Mouse (Mus musculus) midbrain, embryonic 14.5 days (tissue): ENCODE data around the gene AL731706.2. TPM values are rescaled to one million over a fixed set of nuclear protein-coding genes. Genes with fewer than 3 reads are reported as not detected.
"Not testable (repeated sequence)": the region's sequence is repeated elsewhere in the genome, so short reads cannot be mapped to it uniquely, and the experiment has no call there.

Experiments
- ATAC-seq: fragments of 200-750 bp; cut with Nextera tagmentation; 2 replicates; pipeline ENCODE4 v1.8.0; 2017; ENCODE audit warnings: moderate number of reproducible peaks, moderate library complexity; ENCODE audit not compliant: low FRiP score, low TSS enrichment
- DNase-seq: peaks from one replicate; pipeline ENCODE4 v3.0.0-alpha.2; 2015
- H3K27ac ChIP-seq: fragments of 300-500 bp; sonication (generic); replicated peaks from 2 replicates; pipeline ENCODE4 v1.5.1; 2014; ENCODE audit warnings: mild to moderate bottlenecking, low read depth, low read length, moderate library complexity
- H3K27me3 ChIP-seq: fragments of 300-500 bp; sonication (generic); 2 replicates; pipeline ENCODE4 v1.6.1; 2014; ENCODE audit warnings: low read length, control low read depth, mixed read lengths; ENCODE audit not compliant: control insufficient read depth, insufficient read depth
- H3K36me3 ChIP-seq: fragments of 300-500 bp; sonication (generic); 2 replicates; pipeline ENCODE4 v1.6.1; 2014; ENCODE audit warnings: low read length, control low read depth; ENCODE audit not compliant: control insufficient read depth, insufficient read depth
- H3K4me1 ChIP-seq: fragments of 300-500 bp; sonication (generic); 2 replicates; pipeline ENCODE4 v1.6.1; 2014; ENCODE audit warnings: mild to moderate bottlenecking, antibody characterized with exemption, low read length, control low read depth; ENCODE audit not compliant: control insufficient read depth, insufficient read depth
- H3K4me2 ChIP-seq: fragments of 300-500 bp; sonication (generic); 2 replicates; pipeline ENCODE4 v1.6.1; 2014; ENCODE audit warnings: mild to moderate bottlenecking, low read length, moderate library complexity
- H3K4me3 ChIP-seq: fragments of 300-500 bp; sonication (generic); replicated peaks from 2 replicates; pipeline ENCODE4 v1.5.1; 2014; ENCODE audit warnings: low read depth, low read length
- H3K9ac ChIP-seq: fragments of 300-500 bp; sonication (generic); replicated peaks from 2 replicates; pipeline ENCODE4 v1.6.1; 2014; ENCODE audit warnings: mild to moderate bottlenecking, low read length, moderate library complexity
- H3K9me3 ChIP-seq: fragments of 300-500 bp; sonication (generic); 2 replicates; pipeline ENCODE4 v1.6.1; 2016; ENCODE audit warnings: low read length, control low read depth, mixed read lengths; ENCODE audit not compliant: control insufficient read depth
- WGBS: fragments of 180-500 bp; shearing (Covaris S2); extraction: QIAGEN DNeasy Blood & Tissue Kit; methylation state at CpG from one replicate; pipeline ENCODE4 v1.1.7; 2014; 5-methylcytosine and 5-hydroxymethylcytosine counted together
- polyA plus RNA-seq: library from polyadenylated mRNA; unstranded; fragments of >200 nt; fragmentation: Nextera tagmentation; extraction: Ambion mirVana; gene quantifications from 2 replicates; pipeline ENCODE4 v1.2.1, GENCODE M21; 2014

AL731706.2 gene
- polyA plus RNA-seq, 1 experiment from 2014 or later: 20.3 TPM

GRCm38 (mm10) chr2:136896131-136896530, 10.7 kb upstream of the AL731706.2 start:
- ATAC-seq (no peak), DNase-seq (no peak)
- H3K27me3 ChIP-seq: no peaks in the 10 kb centered on the region
- no peaks in the 10 kb centered on the region for H3K9me3 ChIP-seq
- no peak overlapping the region for H3K4me2 ChIP-seq
- no peak overlapping the region for H3K9ac ChIP-seq
- no peaks in the 10 kb centered on the region for H3K36me3 ChIP-seq
- H3K27ac ChIP-seq: no peak overlapping the region
- WGBS: 85% methylated on average over 2 of the region's 2 CpGs
- H3K4me1 ChIP-seq: peaks cover 7% of the 10 kb centered on the region
- H3K4me3 ChIP-seq: no peak overlapping the region

GRCm38 (mm10) chr2:136894494-136894893, 9.0 kb upstream of the AL731706.2 start:
- Histone ChIP-seq H3K27ac (no peak overlapping the region), H3K4me2 (no peak overlapping the region), H3K9ac (no peak overlapping the region), H3K4me1 (peaks cover 12% of the 10 kb centered on the region), H3K27me3 (no peaks in the 10 kb centered on the region), H3K4me3 (no peak overlapping the region), H3K9me3 (no peaks in the 10 kb centered on the region), H3K36me3 (no peaks in the 10 kb centered on the region)
- DNase-seq (no peak), ATAC-seq (no peak)
- WGBS: 72% methylated on average over 2 of the region's 2 CpGs

DNA sequence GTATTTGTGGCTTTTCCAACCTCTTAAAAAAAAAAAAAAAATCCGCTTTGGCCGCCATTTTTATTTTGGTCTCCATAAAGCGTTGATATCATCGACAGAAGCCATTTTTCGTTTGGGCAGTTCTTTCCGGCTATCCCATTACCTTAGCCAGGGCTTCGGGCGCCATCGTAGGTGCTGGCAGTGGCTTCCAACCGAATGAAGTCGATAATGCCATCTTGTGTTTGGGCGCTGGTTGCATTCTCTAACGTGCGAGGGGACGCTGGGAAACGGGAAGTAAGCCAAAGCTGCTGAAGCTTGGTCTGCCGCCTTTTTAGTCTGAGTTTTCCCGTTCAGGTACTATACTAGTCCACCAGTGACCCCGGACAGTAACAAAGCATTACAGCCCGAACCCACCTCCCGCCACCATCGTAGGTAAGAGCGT, 6.5 kb upstream of the AL731706.2 start:
- no peaks in the 10 kb centered on the region for H3K36me3 ChIP-seq
- H3K27ac ChIP-seq: peak overlapping the region; percentile 95
- peak; percentile 98 for DNase-seq
- no peaks in the 10 kb centered on the region for H3K27me3 ChIP-seq
- peak; percentile 84 for ATAC-seq
- peak overlapping the region; percentile 73 for H3K4me3 ChIP-seq
- under 1% methylated on average over 23 of the region's 23 CpGs for WGBS
- H3K4me1 ChIP-seq: peaks cover 12% of the 10 kb centered on the region
- peak overlapping the region; percentile 68 for H3K9ac ChIP-seq
- peak overlapping the region; percentile 60 for H3K4me2 ChIP-seq
- no peaks in the 10 kb centered on the region for H3K9me3 ChIP-seq

DNA sequence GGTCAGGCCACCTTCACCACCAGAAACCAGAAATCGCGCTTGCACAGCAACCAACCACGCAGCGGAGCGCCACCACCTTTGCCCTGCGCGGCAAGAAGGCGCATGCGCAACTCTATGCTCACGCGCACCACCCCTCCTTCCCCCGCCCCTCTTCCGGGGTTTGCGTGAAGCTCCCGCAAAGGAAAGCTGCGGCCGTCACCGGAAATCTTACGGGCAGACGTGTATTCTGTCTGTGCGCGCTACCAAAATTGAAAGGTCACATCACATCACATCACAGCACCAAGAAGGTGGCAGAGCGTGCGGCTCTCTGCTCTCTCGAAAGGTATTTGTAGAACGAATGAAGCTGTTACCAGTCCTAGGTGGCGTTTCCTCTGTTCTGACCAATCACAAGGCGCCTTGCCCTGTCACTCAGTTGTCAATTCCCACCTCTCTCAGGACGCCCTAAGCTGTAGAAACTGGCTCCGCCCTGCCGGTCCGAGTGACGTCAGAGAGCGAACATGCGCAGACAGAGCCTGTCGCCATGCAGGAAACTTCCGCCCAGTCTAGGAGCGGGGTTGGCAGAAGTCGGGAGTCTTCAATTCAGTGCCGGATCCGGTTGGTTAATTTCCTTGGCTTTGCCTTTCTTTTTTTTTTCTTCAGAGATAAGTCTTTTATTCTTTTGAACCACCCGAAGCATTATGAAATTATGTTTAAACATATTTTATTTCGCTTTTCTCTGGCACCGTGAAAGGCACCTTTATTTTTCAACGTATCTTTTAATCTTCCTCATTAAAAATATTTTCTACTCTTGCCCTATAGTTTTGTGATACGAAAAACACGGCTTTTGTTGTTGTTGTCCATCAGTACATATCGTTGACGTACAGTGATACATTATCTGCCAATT, 5.8 kb upstream of the AL731706.2 start, which contains the start of the genes Slx4ip, AL731706.1 and Mkks:
Slx4ip (plus strand) TSS at position 151 of the 883 bp plus-strand sequence.
AL731706.1 (minus strand) TSS at position 322 of the 883 bp plus-strand sequence.
Mkks (minus strand) TSS at position 322 of the 883 bp plus-strand sequence.
- Histone ChIP-seq H3K36me3 (no peaks in the 10 kb centered on the region), H3K4me2 (peak within 1 kb of the TSS; percentile 60), H3K27me3 (no peaks in the 10 kb centered on the region), H3K9ac (peak within 1 kb of the TSS; percentile 68), H3K9me3 (no peaks in the 10 kb centered on the region), H3K27ac (peak within 1 kb of the TSS; percentile 95), H3K4me3 (peak within 1 kb of the TSS; percentile 73), H3K4me1 (peaks cover 12% of the 10 kb centered on the region)
- under 1% methylated on average over 49 of the region's 49 CpGs for WGBS
- DNase-seq (peak; percentile 100), ATAC-seq (peak; percentile 97)

GRCm38 (mm10) chr2:136890716-136891067, 5.2 kb upstream of the AL731706.2 start:
- H3K27ac ChIP-seq: peak overlapping the region; percentile 95
- 5% methylated on average over 15 of the region's 15 CpGs for WGBS
- H3K9ac ChIP-seq: peak overlapping the region; percentile 68
- peak overlapping the region; percentile 51 for H3K4me2 ChIP-seq
- not testable (repeated sequence) for DNase-seq, H3K36me3 ChIP-seq, H3K9me3 ChIP-seq, H3K27me3 ChIP-seq
- peaks cover 12% of the 10 kb centered on the region for H3K4me1 ChIP-seq
- H3K4me3 ChIP-seq: peak overlapping the region; percentile 73
- ATAC-seq: peak; percentile 58

DNA sequence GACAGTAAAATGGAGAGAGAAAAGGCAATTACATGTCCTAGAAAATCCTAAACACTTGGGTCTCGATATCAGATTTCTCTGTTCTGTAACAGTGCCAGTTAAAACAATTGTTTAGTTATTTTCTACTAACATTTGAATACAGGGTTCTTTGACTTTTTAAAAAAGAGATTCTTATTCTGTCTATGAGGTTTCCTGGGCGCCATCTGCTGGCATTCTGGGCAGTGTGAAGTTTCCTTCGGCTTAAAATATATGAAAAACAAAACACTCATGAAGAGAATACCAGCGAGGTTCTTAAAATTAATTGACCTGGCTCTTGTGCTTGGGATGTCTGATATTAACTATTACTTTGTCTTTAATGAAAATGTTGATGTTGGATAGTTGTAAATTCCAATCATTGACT, 1.4 kb upstream of the AL731706.2 start:
- peaks cover 5% of the 10 kb centered on the region; the same call in 1 of the 2 replicates for H3K4me1 ChIP-seq
- no peak overlapping the region for H3K4me2 ChIP-seq
- WGBS: 70% methylated on average over 4 of the region's 4 CpGs
- DNase-seq: peak; percentile 78
- H3K36me3 ChIP-seq: peaks cover 24% of the 10 kb centered on the region
- no peaks in the 10 kb centered on the region for H3K9me3 ChIP-seq
- no peak overlapping the region for H3K27ac ChIP-seq
- ATAC-seq: no peak
- no peaks in the 10 kb centered on the region for H3K27me3 ChIP-seq
- H3K4me3 ChIP-seq: no peak overlapping the region
- H3K9ac ChIP-seq: no peak overlapping the region

DNA sequence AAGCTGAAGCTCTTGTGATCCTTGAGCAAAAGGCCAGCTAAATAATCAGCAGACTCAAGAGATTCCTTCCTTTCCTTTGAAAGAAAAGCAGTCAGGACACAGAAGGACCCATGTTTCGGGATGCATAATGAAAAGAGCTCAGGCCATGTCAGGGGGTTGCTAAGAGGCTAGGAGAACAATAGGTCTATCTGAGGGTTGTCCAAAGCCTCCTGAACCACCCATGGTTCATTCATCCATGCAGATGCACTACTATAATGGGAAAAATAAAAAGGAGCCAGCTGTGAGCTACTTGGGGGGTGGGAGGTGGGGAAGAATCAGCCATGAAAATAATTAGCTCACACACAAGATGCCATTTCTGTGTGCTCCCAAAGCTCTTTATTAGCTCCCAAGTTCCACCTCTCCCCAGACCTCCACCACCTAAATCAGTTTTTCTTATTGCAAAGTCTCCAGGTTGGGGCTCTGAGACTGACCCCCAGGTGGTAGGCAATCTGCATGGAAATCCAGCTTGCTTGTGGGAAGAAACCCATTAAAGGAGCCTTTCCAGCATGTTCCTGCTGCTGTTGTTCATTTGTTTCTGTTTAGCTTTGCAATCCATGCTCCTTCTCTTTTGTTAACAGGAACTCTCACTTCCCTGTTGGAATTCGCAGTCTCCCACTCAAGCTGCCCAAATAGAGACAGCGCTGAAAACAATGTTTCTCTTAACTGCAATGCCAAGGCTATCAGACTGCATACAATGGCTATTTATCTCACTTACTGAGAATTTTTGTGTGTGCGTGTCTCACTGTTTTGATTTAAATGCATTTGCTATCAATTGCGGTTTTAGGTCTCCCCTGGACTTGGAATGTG, 30.7 kb downstream of the AL731706.2 start:
- H3K9ac ChIP-seq: no peak overlapping the region
- ATAC-seq (peak; percentile 48; the same call in 1 of the 2 replicates), DNase-seq (peak; percentile 32)
- H3K27me3 ChIP-seq: no peaks in the 10 kb centered on the region
- WGBS: 11% methylated on average over 5 of the region's 5 CpGs
- peaks cover 10% of the 10 kb centered on the region for H3K4me1 ChIP-seq
- no peaks in the 10 kb centered on the region for H3K9me3 ChIP-seq
- H3K4me2 ChIP-seq: no peak overlapping the region
- H3K27ac ChIP-seq: peak overlapping the region; percentile 65
- no peaks in the 10 kb centered on the region for H3K36me3 ChIP-seq
- no peak overlapping the region for H3K4me3 ChIP-seq

- Histone ChIP-seq H3K4me3 (no peak overlapping the region), H3K27me3 (no peaks in the 10 kb centered on the region), H3K9ac (no peak overlapping the region), H3K36me3 (no peaks in the 10 kb centered on the region), H3K27ac (no peak overlapping the region), H3K9me3 (no peaks in the 10 kb centered on the region), H3K4me1 (peaks cover 10% of the 10 kb centered on the region), H3K4me2 (no peak overlapping the region)
- DNase-seq: no peak
- 82% methylated on average over 3 of the region's 3 CpGs for WGBS
- ATAC-seq: no peak
These were observed 35.1 kb downstream of the AL731706.2 start for GRCm38 (mm10) chr2:136850366-136850765.
